Mouse (Mus musculus): ENCODE data around the gene Nsrp1. TPM values are rescaled to one million over a fixed set of nuclear protein-coding genes. Genes with fewer than 3 reads are reported as not detected.

The Nsrp1 gene
- polyA plus RNA-seq, 1 experiment from 2014 or later = 45.1 TPM

DNA sequence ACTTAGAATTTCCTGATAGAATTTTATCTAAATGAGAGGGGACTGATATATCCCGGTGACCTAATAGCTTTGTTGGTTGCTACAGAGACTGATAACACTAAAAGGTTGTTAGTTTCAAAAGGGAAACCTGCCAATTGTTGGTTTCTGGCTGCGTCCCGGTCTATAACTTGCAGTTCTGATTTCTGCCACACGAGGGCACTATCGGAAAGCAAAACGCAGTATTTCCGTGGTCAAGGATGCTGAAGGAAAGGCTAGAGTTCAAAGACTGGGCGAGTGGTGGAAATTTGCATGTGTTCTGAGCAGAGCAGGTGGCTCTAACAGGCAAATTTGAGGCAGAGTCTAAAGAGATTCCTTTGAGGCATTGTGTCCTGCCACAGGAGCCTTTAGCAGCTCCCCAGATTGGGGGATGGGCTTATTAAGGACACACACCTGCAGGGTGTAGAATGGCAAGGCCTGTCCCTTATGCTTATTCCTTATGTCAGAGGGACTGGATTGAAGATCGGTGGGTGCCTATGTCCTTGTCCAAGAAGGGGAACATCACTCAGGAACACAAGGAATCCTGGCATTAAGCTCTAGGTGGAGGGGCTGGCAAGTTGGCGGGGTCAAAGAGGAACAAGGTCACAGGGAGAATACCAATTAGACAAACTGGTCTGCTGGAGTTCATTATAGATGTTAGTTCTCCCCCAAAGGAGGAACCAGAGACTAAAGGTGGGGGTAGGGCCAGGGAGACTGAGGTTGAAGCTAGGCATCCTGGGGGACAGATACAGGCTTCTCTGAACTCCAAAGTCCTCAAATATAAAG is 22.1 kb upstream of the Nsrp1 start:
- ATAC-seq (ENCODE audit: low FRiP score, low TSS enrichment) (peak; percentile 67), DNase-seq (ENCODE audit: low spot score) (peak; percentile 81)
- 16% methylated on average over 10 of the region's 10 CpGs for WGBS
- H3K4me2 ChIP-seq (replicated peaks; ENCODE audit: low read depth) = no peak overlapping the region
- H3K36me3 ChIP-seq (ENCODE audit: control insufficient read depth, insufficient read depth, low read length) = no peaks in the 10 kb centered on the region
- no peak overlapping the region for H3K27ac ChIP-seq (replicated peaks)
- H3K4me1 ChIP-seq (replicated peaks; ENCODE audit: control insufficient read depth, insufficient read depth) = no peaks in the 10 kb centered on the region
- no peaks in the 10 kb centered on the region for H3K9me3 ChIP-seq (ENCODE audit: control insufficient read depth, low read length)
- no peak for TF ChIP-seq EP300 (optimal IDR thresholded peaks at IDR 0.05)
- peak; percentile 99 for TF ChIP-seq CTCF (IDR thresholded peaks at IDR 0.05; ENCODE audit: low read depth)
- no peaks in the 10 kb centered on the region for H3K27me3 ChIP-seq (ENCODE audit: control insufficient read depth, insufficient read depth, low read length)
- H3K4me3 ChIP-seq (ENCODE audit: low read depth, low read length) = no peak overlapping the region
- H3K9ac ChIP-seq (ENCODE audit: low read length) = no peak overlapping the region

DNA sequence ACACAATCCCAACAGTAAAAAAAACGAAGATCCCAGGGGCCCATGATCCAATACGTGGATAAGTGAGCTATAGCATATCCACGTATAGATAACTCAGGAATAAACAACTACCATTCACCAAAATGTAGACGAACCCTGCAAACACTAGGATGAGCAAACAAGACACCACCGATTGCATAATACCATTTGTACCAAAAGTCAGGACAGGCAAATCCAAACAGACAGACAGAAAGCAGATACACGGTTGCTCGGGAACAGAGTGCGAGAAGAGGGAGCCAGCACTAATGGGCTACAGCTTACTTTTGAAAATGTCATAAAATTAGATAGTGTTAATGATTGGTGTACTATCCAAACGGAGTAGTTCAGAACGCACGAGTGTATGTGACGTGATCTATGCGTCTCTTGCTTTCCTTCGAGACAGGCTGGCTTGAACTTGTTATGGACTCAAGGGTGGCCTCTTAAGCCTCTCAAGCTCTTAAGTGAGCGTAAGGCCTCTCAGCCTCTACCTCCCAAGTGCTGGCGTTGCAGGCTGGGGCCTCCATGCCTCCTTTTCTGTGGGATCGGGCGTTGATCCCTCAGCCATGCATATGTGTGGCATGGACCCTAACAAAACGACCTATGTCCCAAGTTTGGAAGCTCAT is 20.2 kb upstream of the Nsrp1 start:
- no peaks in the 10 kb centered on the region for H3K36me3 ChIP-seq (ENCODE audit: control insufficient read depth, insufficient read depth, low read length)
- no peak for TF ChIP-seq CTCF (IDR thresholded peaks at IDR 0.05; ENCODE audit: low read depth)
- TF ChIP-seq EP300 (optimal IDR thresholded peaks at IDR 0.05) = no peak
- 60% methylated on average over 19 of the region's 19 CpGs for WGBS
- no peak for ATAC-seq (ENCODE audit: low FRiP score, low TSS enrichment)
- H3K27me3 ChIP-seq (ENCODE audit: control insufficient read depth, insufficient read depth, low read length) = no peaks in the 10 kb centered on the region
- DNase-seq (ENCODE audit: low spot score) = no peak
- no peak overlapping the region for H3K4me2 ChIP-seq (replicated peaks; ENCODE audit: low read depth)
- no peaks in the 10 kb centered on the region for H3K9me3 ChIP-seq (ENCODE audit: control insufficient read depth, low read length)
- H3K9ac ChIP-seq (ENCODE audit: low read length) = no peak overlapping the region
- no peak overlapping the region for H3K4me3 ChIP-seq (ENCODE audit: low read depth, low read length)
- no peak overlapping the region for H3K27ac ChIP-seq (replicated peaks)
- H3K4me1 ChIP-seq (replicated peaks; ENCODE audit: control insufficient read depth, insufficient read depth) = no peaks in the 10 kb centered on the region

DNA sequence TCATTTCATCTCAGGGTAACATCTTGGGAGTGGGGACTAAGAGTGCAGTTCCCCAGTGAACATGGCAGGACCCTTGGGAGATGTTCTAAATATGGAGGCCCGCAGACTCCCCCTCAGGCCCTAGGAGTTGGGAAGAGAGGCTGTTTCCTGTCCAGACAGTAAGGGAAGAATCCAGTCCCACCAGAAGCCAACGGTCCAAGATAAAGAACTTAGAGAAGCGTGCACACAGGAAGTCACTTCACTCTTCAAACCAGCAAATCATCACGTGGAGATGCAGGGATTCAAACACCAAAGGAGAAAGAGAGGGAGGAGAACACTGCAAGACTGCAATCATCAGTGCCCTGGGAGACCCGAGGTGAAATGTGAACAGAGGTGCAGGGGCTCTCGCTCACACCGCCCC is 18.8 kb upstream of the Nsrp1 start:
- TF ChIP-seq CTCF (IDR thresholded peaks at IDR 0.05; ENCODE audit: low read depth) (no peak), EP300 (optimal IDR thresholded peaks at IDR 0.05) (no peak)
- H3K9ac ChIP-seq (ENCODE audit: low read length) = no peak overlapping the region
- H3K27me3 ChIP-seq (ENCODE audit: control insufficient read depth, insufficient read depth, low read length) = no peaks in the 10 kb centered on the region
- H3K36me3 ChIP-seq (ENCODE audit: control insufficient read depth, insufficient read depth, low read length) = no peaks in the 10 kb centered on the region
- H3K4me3 ChIP-seq (ENCODE audit: low read depth, low read length) = no peak overlapping the region
- DNase-seq (ENCODE audit: low spot score) = no peak
- no peaks in the 10 kb centered on the region for H3K9me3 ChIP-seq (ENCODE audit: control insufficient read depth, low read length)
- ATAC-seq (ENCODE audit: low FRiP score, low TSS enrichment) = no peak
- H3K4me1 ChIP-seq (replicated peaks; ENCODE audit: control insufficient read depth, insufficient read depth) = no peaks in the 10 kb centered on the region
- WGBS = 66% methylated on average over 7 of the region's 7 CpGs
- H3K27ac ChIP-seq (replicated peaks) = no peak overlapping the region
- H3K4me2 ChIP-seq (replicated peaks; ENCODE audit: low read depth) = no peak overlapping the region

DNA sequence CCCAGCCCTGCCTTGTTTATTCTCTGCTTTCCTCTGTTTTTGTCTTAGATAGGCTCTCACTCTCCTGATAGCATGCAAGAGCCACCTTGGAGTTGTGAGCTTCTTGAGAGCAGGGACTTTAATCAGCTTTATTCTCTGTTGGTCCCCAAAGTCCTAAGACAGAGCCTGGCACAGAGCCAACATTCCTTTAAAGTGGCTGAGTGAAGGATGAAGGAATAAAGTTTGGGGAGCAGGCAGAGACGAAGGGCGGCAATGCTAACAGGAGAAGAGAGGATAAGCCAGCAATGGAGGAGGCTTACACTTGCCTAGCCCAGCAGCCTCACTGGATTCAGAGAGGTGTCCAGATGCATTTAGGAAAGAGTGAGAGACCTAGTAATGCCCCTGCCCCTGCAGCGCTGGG is 18.3 kb upstream of the Nsrp1 start:
- no peak overlapping the region for H3K27ac ChIP-seq (replicated peaks)
- no peaks in the 10 kb centered on the region for H3K9me3 ChIP-seq (ENCODE audit: control insufficient read depth, low read length)
- no peaks in the 10 kb centered on the region for H3K27me3 ChIP-seq (ENCODE audit: control insufficient read depth, insufficient read depth, low read length)
- H3K36me3 ChIP-seq (ENCODE audit: control insufficient read depth, insufficient read depth, low read length) = no peaks in the 10 kb centered on the region
- H3K4me1 ChIP-seq (replicated peaks; ENCODE audit: control insufficient read depth, insufficient read depth) = no peaks in the 10 kb centered on the region
- DNase-seq (ENCODE audit: low spot score) (no peak), ATAC-seq (ENCODE audit: low FRiP score, low TSS enrichment) (no peak)
- no peak overlapping the region for H3K9ac ChIP-seq (ENCODE audit: low read length)
- no peak for TF ChIP-seq EP300 (optimal IDR thresholded peaks at IDR 0.05)
- TF ChIP-seq CTCF (IDR thresholded peaks at IDR 0.05; ENCODE audit: low read depth) = no peak
- H3K4me2 ChIP-seq (replicated peaks; ENCODE audit: low read depth) = no peak overlapping the region
- WGBS = 65% methylated on average over 3 of the region's 3 CpGs
- H3K4me3 ChIP-seq (ENCODE audit: low read depth, low read length) = no peak overlapping the region

DNA sequence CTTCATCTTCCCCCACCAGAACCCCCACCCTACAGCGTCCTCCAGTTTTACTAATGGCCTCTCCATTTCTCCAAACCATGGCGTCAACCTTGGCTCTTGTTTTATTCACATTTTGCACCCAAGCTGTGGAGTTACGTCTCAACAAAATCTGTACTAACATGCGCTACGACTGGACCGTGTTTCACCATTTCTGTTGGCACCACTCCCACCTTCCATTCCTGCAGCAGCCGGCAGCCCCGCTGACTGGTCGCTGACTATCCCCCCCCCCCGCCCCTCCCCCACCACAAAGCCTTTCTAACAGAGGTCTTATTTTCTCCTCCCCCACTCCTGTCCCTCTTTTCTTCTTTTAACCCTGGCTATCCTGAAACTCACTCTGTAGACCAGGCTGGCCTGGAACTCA is 17.0 kb upstream of the Nsrp1 start:
- WGBS = 48% methylated on average over 9 of the region's 10 CpGs
- no peak for ATAC-seq (ENCODE audit: low FRiP score, low TSS enrichment)

DNA sequence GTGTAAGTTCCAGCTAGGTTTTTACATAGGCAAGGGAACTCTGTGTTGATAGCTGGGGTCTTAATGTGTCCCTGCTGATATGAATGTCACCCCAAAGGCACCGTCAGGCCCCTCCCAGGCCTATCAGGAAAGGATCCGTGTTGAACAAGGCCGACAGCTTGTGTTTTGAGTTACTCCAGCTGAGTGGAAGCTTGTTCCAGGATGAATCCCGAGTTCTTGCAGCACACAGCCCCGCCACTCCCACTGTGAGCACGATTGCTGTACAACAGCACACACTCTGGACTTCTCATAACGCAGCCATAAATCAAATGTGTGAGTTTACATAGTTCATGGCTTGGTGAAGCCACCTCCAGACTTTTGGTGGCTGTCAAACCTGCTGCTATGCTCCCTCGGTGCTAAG is 15.9 kb upstream of the Nsrp1 start:
- DNase-seq (ENCODE audit: low spot score) (no peak), ATAC-seq (ENCODE audit: low FRiP score, low TSS enrichment) (peak; percentile 26; the same call in 1 of the 2 replicates)
- TF ChIP-seq CTCF (IDR thresholded peaks at IDR 0.05; ENCODE audit: low read depth) (no peak), EP300 (optimal IDR thresholded peaks at IDR 0.05) (no peak)
- H3K4me2 ChIP-seq (replicated peaks; ENCODE audit: low read depth) = no peak overlapping the region
- no peak overlapping the region for H3K9ac ChIP-seq (ENCODE audit: low read length)
- H3K4me1 ChIP-seq (replicated peaks; ENCODE audit: control insufficient read depth, insufficient read depth) = no peaks in the 10 kb centered on the region
- no peaks in the 10 kb centered on the region for H3K27me3 ChIP-seq (ENCODE audit: control insufficient read depth, insufficient read depth, low read length)
- H3K4me3 ChIP-seq (ENCODE audit: low read depth, low read length) = no peak overlapping the region
- no peaks in the 10 kb centered on the region for H3K36me3 ChIP-seq (ENCODE audit: control insufficient read depth, insufficient read depth, low read length)
- no peak overlapping the region for H3K27ac ChIP-seq (replicated peaks)
- 32% methylated on average over 8 of the region's 8 CpGs for WGBS
- H3K9me3 ChIP-seq (ENCODE audit: control insufficient read depth, low read length) = no peaks in the 10 kb centered on the region

More for the DNA sequence above, 17.0 kb upstream of the Nsrp1 start:
- H3K4me3 ChIP-seq (ENCODE audit: low read depth, low read length) = no peak overlapping the region
- H3K9me3 ChIP-seq (ENCODE audit: control insufficient read depth, low read length) = no peaks in the 10 kb centered on the region
- no peaks in the 10 kb centered on the region for H3K4me1 ChIP-seq (replicated peaks; ENCODE audit: control insufficient read depth, insufficient read depth)
- DNase-seq (ENCODE audit: low spot score) = no peak
- H3K36me3 ChIP-seq (ENCODE audit: control insufficient read depth, insufficient read depth, low read length) = no peaks in the 10 kb centered on the region
- H3K9ac ChIP-seq (ENCODE audit: low read length) = no peak overlapping the region
- H3K27ac ChIP-seq (replicated peaks) = no peak overlapping the region
- H3K27me3 ChIP-seq (ENCODE audit: control insufficient read depth, insufficient read depth, low read length) = no peaks in the 10 kb centered on the region
- no peak overlapping the region for H3K4me2 ChIP-seq (replicated peaks; ENCODE audit: low read depth)
- TF ChIP-seq EP300 (optimal IDR thresholded peaks at IDR 0.05) (no peak), CTCF (IDR thresholded peaks at IDR 0.05; ENCODE audit: low read depth) (no peak)
